Mouse (Mus musculus) gastrocnemius, postnatal 25 days (tissue): Measurements from ENCODE around the gene Dpf2. TPM values are rescaled to one million over a fixed set of nuclear protein-coding genes. Genes with fewer than 3 reads are reported as not detected.
"Not testable (repeated sequence)": the region's sequence is repeated elsewhere in the genome, so short reads cannot be mapped to it uniquely, and the experiment has no call there.

Experiments
- DNase-seq: peaks from one replicate; pipeline ENCODE4 v3.0.0; 2022
- total RNA-seq, 2 experiments: library from RNA; stranded (reverse); gene quantifications; 1 replicate in 1 of 2; 2 replicates in 1 of 2; pipeline ENCODE4 v1.2.3; 2021

Dpf2 gene
- total RNA-seq, 2 experiments from 2014 or later: 80.6 to 83.5 TPM

- no peak for DNase-seq
Measured at GRCm38 (mm10) chr19:5893282-5894001, 19.4 kb downstream of the Dpf2 start.

- no peak for DNase-seq
Measured at GRCm38 (mm10) chr19:5892735-5893134, 20.1 kb downstream of the Dpf2 start.

- no peak for DNase-seq
Measured at GRCm38 (mm10) chr19:5892262-5892661, 20.5 kb downstream of the Dpf2 start.

- DNase-seq: no peak
Measured at GRCm38 (mm10) chr19:5891521-5892258, 21.1 kb downstream of the Dpf2 start.

GRCm38 (mm10) chr19:5889211-5889610, 23.6 kb downstream of the Dpf2 start:
- DNase-seq: no peak

GRCm38 (mm10) chr19:5887234-5887815, 25.5 kb downstream of the Dpf2 start:
- no peak for DNase-seq

- no peak for DNase-seq
Measured at GRCm38 (mm10) chr19:5885838-5886237, 27.0 kb downstream of the Dpf2 start.

- no peak for DNase-seq
Measured at GRCm38 (mm10) chr19:5883935-5884334, 28.9 kb downstream of the Dpf2 start.

GRCm38 (mm10) chr19:5882079-5882478, 30.7 kb downstream of the Dpf2 start:
- not testable (repeated sequence) for DNase-seq

GRCm38 (mm10) chr19:5881155-5881554, 31.7 kb downstream of the Dpf2 start:
- DNase-seq: no peak

- no peak for DNase-seq
Measured at GRCm38 (mm10) chr19:5879735-5880134, 33.1 kb downstream of the Dpf2 start.

- DNase-seq: no peak
Measured at GRCm38 (mm10) chr19:5878916-5879315, 33.9 kb downstream of the Dpf2 start.

GRCm38 (mm10) chr19:5878362-5878722, 34.5 kb downstream of the Dpf2 start:
- DNase-seq: peak; percentile 42

- peak; percentile 69 for DNase-seq
Measured at GRCm38 (mm10) chr19:5877618-5878361, 35.0 kb downstream of the Dpf2 start, which contains the start of gene Slc25a45. Gene Slc25a45, plus strand, starts transcription at chr19:5877808.

- peak; percentile 91 for DNase-seq
Measured at GRCm38 (mm10) chr19:5874969-5875480, 37.8 kb downstream of the Dpf2 start, which contains the start of gene Frmd8. Gene Frmd8, minus strand, starts transcription at chr19:5875274.

- DNase-seq: no peak
Measured at GRCm38 (mm10) chr19:5874391-5874968, 38.3 kb downstream of the Dpf2 start.

GRCm38 (mm10) chr19:5872931-5873556, 39.8 kb downstream of the Dpf2 start:
- no peak for DNase-seq

- no peak for DNase-seq
Measured at GRCm38 (mm10) chr19:5872528-5872927, 40.3 kb downstream of the Dpf2 start.

- no peak for DNase-seq
Measured at GRCm38 (mm10) chr19:5871683-5872082, 41.1 kb downstream of the Dpf2 start.

- no peak for DNase-seq
Measured at GRCm38 (mm10) chr19:5871273-5871672, 41.5 kb downstream of the Dpf2 start.

- DNase-seq: no peak
Measured at GRCm38 (mm10) chr19:5868096-5868495, 44.7 kb downstream of the Dpf2 start.
